Mouse (Mus musculus) E14TG2a.4 (cell line): ENCODE measurements around the gene Pxylp1.

Source experiments
- CTCF ChIP-seq: conservative IDR thresholded peaks from 2 replicates; pipeline ENCODE4 v1.5.1; 2014; ENCODE audit warnings: low read length
- POU5F1 ChIP-seq: IDR thresholded peaks from 2 replicates; pipeline ENCODE4 v1.6.1; 2014; ENCODE audit warnings: low read length, borderline replicate concordance

- TF ChIP-seq CTCF (no peak), POU5F1 (no peak)
These were observed 55.5 kb downstream of the Pxylp1 start for GRCm38 (mm10) chr9:96836984-96837383.
